Mouse (Mus musculus) small intestine, adult 2 months (tissue): ENCODE data around the gene Ttc21a.

ENCODE experiments used
- CTCF ChIP-seq: fragments of 200-500 bp; IDR thresholded peaks from 2 replicates; pipeline ENCODE4 v1.5.1; 2012; ENCODE audit warnings: low read depth, mild to moderate bottlenecking, control low read depth, inconsistent platforms, low read length, moderate library complexity, mixed read lengths; ENCODE audit not compliant: insufficient replicate concordance, insufficient read length; ENCODE audit errors: extremely low read depth
- POLR2A ChIP-seq: fragments of 200-500 bp; IDR thresholded peaks from 2 replicates; pipeline ENCODE4 v1.6.1; 2012; ENCODE audit warnings: low read depth, mild to moderate bottlenecking, control low read depth, inconsistent platforms, low read length, moderate library complexity

GRCm38 (mm10) chr9:119895040-119895721 is 42.2 kb upstream of the Ttc21a start:
- TF ChIP-seq CTCF (no peak), POLR2A (no peak)
